Mouse (Mus musculus): ENCODE data around the gene Spo11. TPM values are rescaled to one million over a fixed set of nuclear protein-coding genes. Genes with fewer than 3 reads are reported as not detected.

Gene Spo11
- polyA plus RNA-seq, 1 experiment = not detected

DNA sequence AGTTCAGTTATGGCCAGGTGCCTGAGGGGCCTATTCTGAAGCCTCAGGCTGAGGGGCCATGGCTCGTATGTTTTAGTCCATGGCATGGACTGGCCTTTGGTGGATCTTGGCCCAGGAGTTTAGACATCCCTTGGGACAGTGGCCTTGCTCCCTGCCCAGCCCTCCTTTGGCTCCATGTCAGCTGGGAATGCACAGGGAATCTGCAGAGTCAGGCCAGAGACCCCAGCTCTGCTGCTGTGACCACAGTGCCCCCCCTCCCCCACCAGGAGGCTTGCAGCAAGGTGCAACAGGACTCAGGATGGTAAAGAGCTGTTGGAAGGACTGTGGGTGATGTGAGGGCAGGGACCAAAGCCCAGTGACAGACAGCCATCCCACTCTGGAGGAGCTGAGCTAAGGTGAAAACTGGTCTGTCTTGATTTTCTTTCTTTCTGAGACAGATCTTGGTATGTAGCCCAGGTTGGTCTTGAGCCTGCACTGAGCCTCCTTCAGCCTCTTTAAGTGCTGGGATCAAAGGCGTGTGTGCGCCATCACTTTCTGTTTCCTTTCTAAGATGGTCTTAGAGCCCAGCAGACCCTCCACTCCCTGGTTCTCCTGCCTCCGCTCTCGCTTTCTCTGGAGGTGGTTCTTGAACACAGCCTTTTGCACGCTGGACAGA, 49.8 kb downstream of the Spo11 start:
- H3K36me3 ChIP-seq (replicated peaks; ENCODE audit: low read length) = peaks cover 100% of the 10 kb centered on the region
- TF ChIP-seq FLI1 (IDR thresholded peaks at IDR 0.05; ENCODE audit: low read length) (no peak), GATA1 (IDR thresholded peaks at IDR 0.05; ENCODE audit: borderline replicate concordance, low read length) (no peak)
- H3K27me3 ChIP-seq (replicated peaks) = no peaks in the 10 kb centered on the region
- no peaks in the 10 kb centered on the region for H3K9me3 ChIP-seq
- peak overlapping the region; percentile 97 for H3K4me3 ChIP-seq (replicated peaks)
- H3K4me1 ChIP-seq = peaks cover 90% of the 10 kb centered on the region

- peak overlapping the region; percentile 97 for H3K4me3 ChIP-seq (replicated peaks)
- no peaks in the 10 kb centered on the region for H3K27me3 ChIP-seq (replicated peaks)
- no peak for TF ChIP-seq FLI1 (IDR thresholded peaks at IDR 0.05; ENCODE audit: low read length)
- no peak for TF ChIP-seq GATA1 (IDR thresholded peaks at IDR 0.05; ENCODE audit: borderline replicate concordance, low read length)
- H3K36me3 ChIP-seq (replicated peaks; ENCODE audit: low read length) = peaks cover 100% of the 10 kb centered on the region
- H3K4me1 ChIP-seq = peaks cover 96% of the 10 kb centered on the region
- no peaks in the 10 kb centered on the region for H3K9me3 ChIP-seq
These were observed 50.5 kb downstream of the Spo11 start for GRCm38 (mm10) chr2:173027824-173028495.

GRCm38 (mm10) chr2:173028508-173029031, 51.1 kb downstream of the Spo11 start:
- H3K27me3 ChIP-seq (replicated peaks) = no peaks in the 10 kb centered on the region
- H3K36me3 ChIP-seq (replicated peaks; ENCODE audit: low read length) = peaks cover 100% of the 10 kb centered on the region
- no peak for TF ChIP-seq FLI1 (IDR thresholded peaks at IDR 0.05; ENCODE audit: low read length)
- TF ChIP-seq GATA1 (IDR thresholded peaks at IDR 0.05; ENCODE audit: borderline replicate concordance, low read length) = no peak
- peaks cover 100% of the 10 kb centered on the region for H3K4me1 ChIP-seq
- H3K4me3 ChIP-seq (replicated peaks) = peak overlapping the region; percentile 97
- no peaks in the 10 kb centered on the region for H3K9me3 ChIP-seq

- Histone ChIP-seq H3K4me3 (replicated peaks) (peak overlapping the region; percentile 97), H3K9me3 (no peaks in the 10 kb centered on the region), H3K4me1 (peaks cover 100% of the 10 kb centered on the region), H3K36me3 (replicated peaks; ENCODE audit: low read length) (peaks cover 100% of the 10 kb centered on the region), H3K27me3 (replicated peaks) (no peaks in the 10 kb centered on the region)
- TF ChIP-seq GATA1 (IDR thresholded peaks at IDR 0.05; ENCODE audit: borderline replicate concordance, low read length) (no peak), FLI1 (IDR thresholded peaks at IDR 0.05; ENCODE audit: low read length) (no peak)
These were observed 53.3 kb downstream of the Spo11 start for GRCm38 (mm10) chr2:173030591-173031338.

DNA sequence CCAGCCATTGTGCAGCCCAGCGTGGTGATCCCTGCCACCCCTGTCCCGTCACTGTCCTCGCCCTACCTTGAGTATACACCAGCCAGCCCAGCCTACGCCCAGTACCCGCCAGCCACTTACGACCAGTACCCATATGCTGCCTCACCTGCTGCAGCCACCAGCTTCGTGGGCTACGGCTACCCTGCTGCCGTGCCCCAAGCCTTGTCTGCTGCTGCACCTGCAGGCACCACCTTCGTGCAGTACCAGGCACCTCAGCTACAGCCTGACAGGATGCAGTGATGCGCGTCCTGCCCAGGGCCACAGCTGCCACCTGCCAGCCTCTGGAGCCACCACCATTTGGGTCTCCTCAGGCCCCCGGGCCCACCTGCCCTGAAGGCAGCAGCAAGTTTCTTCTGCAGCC, 56.0 kb downstream of the Spo11 start:
- Histone ChIP-seq H3K4me1 (peaks cover 100% of the 10 kb centered on the region), H3K27me3 (replicated peaks) (no peaks in the 10 kb centered on the region), H3K9me3 (no peaks in the 10 kb centered on the region), H3K4me3 (replicated peaks) (peak overlapping the region; percentile 97), H3K36me3 (replicated peaks; ENCODE audit: low read length) (peaks cover 98% of the 10 kb centered on the region)
- TF ChIP-seq FLI1 (IDR thresholded peaks at IDR 0.05; ENCODE audit: low read length) (no peak), GATA1 (IDR thresholded peaks at IDR 0.05; ENCODE audit: borderline replicate concordance, low read length) (no peak)

DNA sequence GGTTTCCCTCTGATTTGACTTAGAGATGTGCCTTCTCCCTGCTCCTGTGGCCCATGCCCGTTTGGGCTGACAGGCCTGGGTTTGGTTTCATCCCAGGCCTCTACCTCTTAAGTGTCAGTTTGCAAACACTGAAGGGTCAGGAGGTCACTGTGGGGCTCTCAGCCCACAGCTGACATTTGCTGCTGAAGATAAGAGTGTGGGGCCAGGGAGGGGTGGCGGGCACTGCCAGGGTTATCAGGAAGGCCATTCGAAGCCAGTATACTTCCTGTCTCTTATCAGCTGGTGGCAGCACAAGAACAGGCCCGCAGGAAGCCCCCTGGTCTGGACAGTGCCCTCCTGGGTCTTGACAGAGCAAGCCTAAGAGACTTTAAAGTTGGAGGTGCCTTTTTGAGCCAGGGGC, 57.5 kb downstream of the Spo11 start:
- Histone ChIP-seq H3K36me3 (replicated peaks; ENCODE audit: low read length) (peaks cover 96% of the 10 kb centered on the region), H3K4me3 (replicated peaks) (peak overlapping the region; percentile 85), H3K27me3 (replicated peaks) (no peaks in the 10 kb centered on the region), H3K4me1 (peaks cover 100% of the 10 kb centered on the region), H3K9me3 (no peaks in the 10 kb centered on the region)
- TF ChIP-seq GATA1 (IDR thresholded peaks at IDR 0.05; ENCODE audit: borderline replicate concordance, low read length) (peak; percentile 99), FLI1 (IDR thresholded peaks at IDR 0.05; ENCODE audit: low read length) (peak; percentile 73; the same call in 1 of the 2 replicates)

GRCm38 (mm10) chr2:173035653-173036052, 58.2 kb downstream of the Spo11 start:
- peaks cover 100% of the 10 kb centered on the region for H3K4me1 ChIP-seq
- peak overlapping the region; percentile 85 for H3K4me3 ChIP-seq (replicated peaks)
- TF ChIP-seq GATA1 (IDR thresholded peaks at IDR 0.05; ENCODE audit: borderline replicate concordance, low read length) = no peak
- no peaks in the 10 kb centered on the region for H3K27me3 ChIP-seq (replicated peaks)
- H3K9me3 ChIP-seq = no peaks in the 10 kb centered on the region
- peaks cover 96% of the 10 kb centered on the region for H3K36me3 ChIP-seq (replicated peaks; ENCODE audit: low read length)

DNA sequence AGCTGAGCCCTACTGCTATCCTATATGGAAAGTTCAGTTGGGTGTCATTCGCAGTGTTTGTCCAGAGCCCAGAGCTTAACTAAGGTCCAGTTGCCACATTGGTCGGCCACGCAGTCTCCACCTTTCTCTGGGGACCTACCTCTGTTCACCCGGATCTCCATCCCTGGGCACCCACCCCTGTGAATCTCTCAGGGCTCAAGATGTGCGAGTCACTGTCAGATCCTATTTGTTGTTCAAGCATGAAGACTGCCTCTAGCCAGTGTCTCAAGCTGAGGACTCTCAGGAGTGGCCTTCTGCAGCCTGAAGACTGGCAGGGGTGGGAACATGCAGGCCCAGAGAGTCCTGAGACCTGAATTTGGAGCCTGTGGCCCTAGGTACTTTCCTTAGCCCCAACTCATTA, 58.6 kb downstream of the Spo11 start:
- H3K27me3 ChIP-seq (replicated peaks) = no peaks in the 10 kb centered on the region
- TF ChIP-seq FLI1 (IDR thresholded peaks at IDR 0.05; ENCODE audit: low read length) (no peak), GATA1 (IDR thresholded peaks at IDR 0.05; ENCODE audit: borderline replicate concordance, low read length) (no peak)
- peak overlapping the region; percentile 85 for H3K4me3 ChIP-seq (replicated peaks)
- H3K9me3 ChIP-seq = no peaks in the 10 kb centered on the region
- H3K4me1 ChIP-seq = peaks cover 100% of the 10 kb centered on the region
- H3K36me3 ChIP-seq (replicated peaks; ENCODE audit: low read length) = peaks cover 94% of the 10 kb centered on the region

- H3K9me3 ChIP-seq = no peaks in the 10 kb centered on the region
- H3K27me3 ChIP-seq (replicated peaks) = no peaks in the 10 kb centered on the region
- TF ChIP-seq GATA1 (IDR thresholded peaks at IDR 0.05; ENCODE audit: borderline replicate concordance, low read length) (no peak; the same call in 2 of the 3 replicates), FLI1 (IDR thresholded peaks at IDR 0.05; ENCODE audit: low read length) (no peak)
- H3K4me3 ChIP-seq (replicated peaks) = peak overlapping the region; percentile 85
- H3K4me1 ChIP-seq = peaks cover 100% of the 10 kb centered on the region
- H3K36me3 ChIP-seq (replicated peaks; ENCODE audit: low read length) = peaks cover 93% of the 10 kb centered on the region
These were observed 59.1 kb downstream of the Spo11 start for GRCm38 (mm10) chr2:173036611-173037010.
